Comparison of ENCODE assay signal across 8 mouse cellular contexts in the genomic region with DNA sequence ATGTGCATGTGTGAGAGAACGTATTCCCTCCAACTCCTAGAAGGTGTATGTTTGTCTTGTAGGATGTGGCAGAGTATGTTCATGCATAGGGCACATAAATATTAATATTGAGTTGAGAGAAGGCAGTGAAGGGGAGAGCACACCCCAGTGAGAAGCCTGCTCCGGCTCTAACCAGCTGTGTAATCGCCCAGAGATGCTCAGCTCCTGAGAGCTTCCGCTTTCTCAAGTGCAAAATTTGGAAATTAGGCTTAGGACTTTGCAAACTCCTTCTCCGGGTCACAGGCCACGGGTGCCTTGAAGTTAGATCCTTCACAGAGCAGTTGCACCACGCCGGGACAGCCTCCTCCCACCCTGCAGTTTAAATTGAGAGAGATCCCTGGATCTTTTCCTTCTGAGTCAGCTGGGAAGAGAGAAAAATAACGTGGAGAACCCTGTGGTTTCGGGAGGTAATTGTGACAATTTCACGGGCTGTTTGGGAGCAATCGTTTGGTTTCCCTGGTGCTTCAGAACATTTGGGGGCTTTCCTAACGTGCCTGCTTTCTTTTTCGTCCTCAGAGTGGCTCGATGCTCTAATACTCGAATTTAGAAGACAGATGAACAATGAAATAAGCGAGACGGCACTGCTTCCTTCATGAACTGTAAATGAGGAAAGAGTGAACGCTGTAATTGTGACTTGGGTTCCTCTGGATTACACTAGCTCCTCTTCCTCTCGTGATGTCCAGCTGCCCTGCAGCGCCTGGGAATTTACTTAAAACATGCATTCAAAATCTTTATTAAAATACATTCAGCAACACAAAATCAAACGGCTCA.
DNase-seq lines count a peak whose midpoint lies in the region; ATAC-seq lines count a peak whose summit lies in the region.

No protein-coding gene starts in this region.

- DNase-seq in layer of hippocampus, adult 11-12 months (ENCODE audit: low spot score), result peak; percentile 6
- no peak for DNase-seq in layer of hippocampus, postnatal 25 days (ENCODE audit: extremely low spot score in 1 of 2, low spot score in 1 of 2)
- DNase-seq in embryonic facial prominence, embryonic 11.5 days (ENCODE audit: low spot score), result peak; percentile 36
- no peak for DNase-seq in gastrocnemius, adult 18-20 months (ENCODE audit: low spot score)
- DNase-seq in gastrocnemius, postnatal 4 days (ENCODE audit: low spot score in 2 of 2), result no peak

- peak overlapping the region; percentile 4 for H3K9ac ChIP-seq in embryonic facial prominence, embryonic 11.5 days (replicated peaks; ENCODE audit: low read length)
- peak overlapping the region; percentile 55 for H3K9ac ChIP-seq in hindbrain, embryonic 15.5 days
- H3K9ac ChIP-seq in neural tube, embryonic 12.5 days, result peak overlapping the region; percentile 40

- H3K9me3 ChIP-seq in embryonic facial prominence, embryonic 11.5 days (replicated peaks; ENCODE audit: control insufficient read depth, low read length), result no peaks in the 10 kb centered on the region
- no peaks in the 10 kb centered on the region for H3K9me3 ChIP-seq in hindbrain, embryonic 15.5 days
- H3K9me3 ChIP-seq in neural tube, embryonic 12.5 days, result no peaks in the 10 kb centered on the region

- H3K36me3 ChIP-seq in embryonic facial prominence, embryonic 11.5 days (replicated peaks; ENCODE audit: control insufficient read depth, insufficient read depth, low read depth, low read length), result no peaks in the 10 kb centered on the region
- H3K36me3 ChIP-seq in hindbrain, embryonic 15.5 days, result no peaks in the 10 kb centered on the region
- no peaks in the 10 kb centered on the region for H3K36me3 ChIP-seq in neural tube, embryonic 12.5 days

- peak overlapping the region; percentile 7; the same call in 1 of the 2 replicates for H3K4me3 ChIP-seq in embryonic facial prominence, embryonic 11.5 days (ENCODE audit: low read depth, low read length)
- H3K4me3 ChIP-seq in hindbrain, embryonic 15.5 days, result peak overlapping the region; percentile 36
- peak overlapping the region; percentile 26 for H3K4me3 ChIP-seq in neural tube, embryonic 12.5 days

- no peaks in the 10 kb centered on the region; the same call in 1 of the 2 replicates for H3K4me1 ChIP-seq in embryonic facial prominence, embryonic 11.5 days (ENCODE audit: control insufficient read depth, insufficient read depth, low read length)
- H3K4me1 ChIP-seq in hindbrain, embryonic 15.5 days (replicated peaks), result peaks cover 18% of the 10 kb centered on the region
- peaks cover 5% of the 10 kb centered on the region; the same call in 1 of the 2 replicates for H3K4me1 ChIP-seq in neural tube, embryonic 12.5 days

- peak overlapping the region; percentile 42 for H3K4me2 ChIP-seq in embryonic facial prominence, embryonic 11.5 days (ENCODE audit: low read depth, low read length)
- peak overlapping the region; percentile 80 for H3K4me2 ChIP-seq in hindbrain, embryonic 15.5 days
- peak overlapping the region; percentile 59 for H3K4me2 ChIP-seq in neural tube, embryonic 12.5 days (replicated peaks)

- H3K27ac ChIP-seq in embryonic facial prominence, embryonic 11.5 days (replicated peaks; ENCODE audit: low read depth, low read length), result no peak overlapping the region
- peak overlapping the region; percentile 34; the same call in 1 of the 2 replicates for H3K27ac ChIP-seq in hindbrain, embryonic 15.5 days (replicated peaks)
- no peak overlapping the region for H3K27ac ChIP-seq in neural tube, embryonic 12.5 days

- WGBS in embryonic facial prominence, embryonic 11.5 days, result 33% methylated on average over 22 of the region's 22 CpGs
- WGBS in hindbrain, embryonic 15.5 days, result 13% methylated on average over 22 of the region's 22 CpGs
- 13% methylated on average over 22 of the region's 22 CpGs for WGBS in neural tube, embryonic 12.5 days

- no peak for ATAC-seq in embryonic facial prominence, embryonic 11.5 days (replicated peaks; ENCODE audit: insufficient number of reproducible peaks, low FRiP score, low TSS enrichment, low read depth)
- ATAC-seq in hindbrain, embryonic 15.5 days (ENCODE audit: low FRiP score, low read depth), result peak; percentile 32; the same call in 1 of the 2 replicates
- ATAC-seq in neural tube, embryonic 12.5 days (ENCODE audit: low FRiP score, low read depth), result 0 out of 2 replicates have a peak, but pooled peaks have one; percentile 33
- ATAC-seq in megakaryocyte-erythroid progenitor cell, adult 5-6 weeks (replicated peaks; ENCODE audit: low FRiP score, low TSS enrichment, poor library complexity, severe bottlenecking), result no peak

- H3K27me3 ChIP-seq in embryonic facial prominence, embryonic 11.5 days (ENCODE audit: control insufficient read depth, insufficient read depth, low read length), result no peaks in the 10 kb centered on the region
- peaks cover 22% of the 10 kb centered on the region for H3K27me3 ChIP-seq in hindbrain, embryonic 15.5 days
- no peaks in the 10 kb centered on the region; the same call in none of the 2 replicates for H3K27me3 ChIP-seq in neural tube, embryonic 12.5 days (replicated peaks)

Comparison
In these comparisons a context has a peak if more than half of its experiments do, and no peak if none do; other contexts are left out.
1. DNase-seq: peak in layer of hippocampus, adult 11-12 months (single experiment) and embryonic facial prominence, embryonic 11.5 days (single experiment); none in layer of hippocampus, postnatal 25 days (0 of 2), gastrocnemius, adult 18-20 months (single experiment) and gastrocnemius, postnatal 4 days (0 of 2).
2. ATAC-seq: peak in hindbrain, embryonic 15.5 days (single experiment) and neural tube, embryonic 12.5 days (single experiment); none in embryonic facial prominence, embryonic 11.5 days (single experiment) and megakaryocyte-erythroid progenitor cell, adult 5-6 weeks (single experiment).
3. H3K9ac ChIP-seq: peak in every context shown above with its lines; median percentile 55 in hindbrain, embryonic 15.5 days; 40 in neural tube, embryonic 12.5 days; 4 in embryonic facial prominence, embryonic 11.5 days.
4. Peak in every context shown above with its lines, with median percentiles within 50 percentile points of each other: H3K4me2 ChIP-seq and H3K4me3 ChIP-seq.